Mouse (Mus musculus) small intestine, adult 2 months (tissue): ENCODE data around the gene Lrp3. TPM values are rescaled to one million over a fixed set of nuclear protein-coding genes. Genes with fewer than 3 reads are reported as not detected.
A peak's percentile ranks its signal among the peaks of the same experiment; 100 is the strongest.

Experiments
- H3K27ac ChIP-seq: fragments of 200-500 bp; 2 replicates; pipeline ENCODE4 v1.5.1; 2012; ENCODE audit warnings: low read depth, low read length, control low read depth, inconsistent platforms; ENCODE audit not compliant: insufficient read depth
- H3K27me3 ChIP-seq: fragments of 200-500 bp; 2 replicates; pipeline ENCODE4 v1.6.1; 2012; ENCODE audit warnings: mild to moderate bottlenecking, moderate library complexity, low read length, inconsistent platforms; ENCODE audit not compliant: control insufficient read depth, insufficient read depth
- H3K36me3 ChIP-seq: fragments of 200-500 bp; 2 replicates; pipeline ENCODE4 v1.6.1; 2012; ENCODE audit warnings: mild to moderate bottlenecking, low read length, control low read depth, inconsistent platforms; ENCODE audit not compliant: control insufficient read depth, insufficient read depth
- H3K4me1 ChIP-seq: fragments of 200-500 bp; 2 replicates; pipeline ENCODE4 v1.6.1; 2012; ENCODE audit warnings: low read length, inconsistent platforms, mixed read lengths; ENCODE audit not compliant: control insufficient read depth, insufficient read depth, insufficient read length
- H3K4me3 ChIP-seq: fragments of 200-500 bp; 2 replicates; pipeline ENCODE4 v1.5.1; 2012; ENCODE audit warnings: low read depth, mild to moderate bottlenecking, control low read depth, inconsistent platforms, low read length, moderate library complexity
- CTCF ChIP-seq: fragments of 200-500 bp; IDR thresholded peaks from 2 replicates; pipeline ENCODE4 v1.5.1; 2012; ENCODE audit warnings: low read depth, mild to moderate bottlenecking, control low read depth, inconsistent platforms, low read length, moderate library complexity, mixed read lengths; ENCODE audit not compliant: insufficient replicate concordance, insufficient read length; ENCODE audit errors: extremely low read depth
- POLR2A ChIP-seq: fragments of 200-500 bp; IDR thresholded peaks from 2 replicates; pipeline ENCODE4 v1.6.1; 2012; ENCODE audit warnings: low read depth, mild to moderate bottlenecking, control low read depth, inconsistent platforms, low read length, moderate library complexity
- WGBS: fragments of 180-500 bp; shearing (Covaris S2); methylation state at CpG from one replicate; pipeline ENCODE4 v1.1.7; 2018; 5-methylcytosine and 5-hydroxymethylcytosine counted together
- polyA plus RNA-seq: library from polyadenylated mRNA; depleted of rRNA; stranded (reverse); fragments of >200 nt; gene quantifications from 2 replicates; pipeline ENCODE4 v1.2.3, GENCODE M21; 2012

Gene Lrp3
- polyA plus RNA-seq, 1 experiment, result 5.0 TPM

- Histone ChIP-seq H3K4me1 (peaks cover 3% of the 10 kb centered on the region; the same call in 1 of the 2 replicates), H3K4me3 (no peak overlapping the region), H3K27ac (no peak overlapping the region), H3K27me3 (no peaks in the 10 kb centered on the region), H3K36me3 (no peaks in the 10 kb centered on the region)
- TF ChIP-seq CTCF, result peak; percentile 85; the same call in 1 of the 2 replicates
- no peak for TF ChIP-seq POLR2A
- WGBS, result 16% methylated on average over 6 of the region's 6 CpGs
Measured at GRCm38 (mm10) chr7:35169341-35169740, 46.0 kb downstream of the Lrp3 start.

- Histone ChIP-seq H3K36me3 (no peaks in the 10 kb centered on the region), H3K4me3 (no peak overlapping the region), H3K4me1 (peaks cover 3% of the 10 kb centered on the region; the same call in 1 of the 2 replicates), H3K27ac (no peak overlapping the region), H3K27me3 (no peaks in the 10 kb centered on the region)
- 96% methylated on average over 2 of the region's 2 CpGs for WGBS
- TF ChIP-seq POLR2A, result no peak
- no peak for TF ChIP-seq CTCF
Measured at GRCm38 (mm10) chr7:35167925-35168324, 47.4 kb downstream of the Lrp3 start.

GRCm38 (mm10) chr7:35166988-35167387 lies 48.3 kb downstream of the Lrp3 start:
- no peaks in the 10 kb centered on the region for H3K27me3 ChIP-seq
- H3K36me3 ChIP-seq, result no peaks in the 10 kb centered on the region
- WGBS, result 82% methylated on average over 5 of the region's 5 CpGs
- peaks cover 3% of the 10 kb centered on the region; the same call in 1 of the 2 replicates for H3K4me1 ChIP-seq
- no peak for TF ChIP-seq POLR2A
- H3K4me3 ChIP-seq, result no peak overlapping the region
- H3K27ac ChIP-seq, result no peak overlapping the region

GRCm38 (mm10) chr7:35164131-35164530 lies 51.2 kb downstream of the Lrp3 start:
- WGBS, result 77% methylated on average over 6 of the region's 6 CpGs
- no peak for TF ChIP-seq POLR2A
- TF ChIP-seq CTCF, result no peak
- no peak overlapping the region for H3K4me3 ChIP-seq
- no peaks in the 10 kb centered on the region for H3K36me3 ChIP-seq
- no peaks in the 10 kb centered on the region for H3K27me3 ChIP-seq
- H3K4me1 ChIP-seq, result no peaks in the 10 kb centered on the region
- H3K27ac ChIP-seq, result no peak overlapping the region

- H3K4me3 ChIP-seq, result no peak overlapping the region
- WGBS, result 70% methylated on average over 7 of the region's 7 CpGs
- no peaks in the 10 kb centered on the region for H3K27me3 ChIP-seq
- no peak for TF ChIP-seq CTCF
- no peaks in the 10 kb centered on the region for H3K36me3 ChIP-seq
- no peak overlapping the region for H3K27ac ChIP-seq
- no peaks in the 10 kb centered on the region for H3K4me1 ChIP-seq
Measured at GRCm38 (mm10) chr7:35163600-35163999, 51.7 kb downstream of the Lrp3 start.

GRCm38 (mm10) chr7:35162443-35162842 lies 52.9 kb downstream of the Lrp3 start:
- Histone ChIP-seq H3K4me1 (no peaks in the 10 kb centered on the region), H3K27me3 (no peaks in the 10 kb centered on the region), H3K27ac (no peak overlapping the region), H3K4me3 (no peak overlapping the region), H3K36me3 (no peaks in the 10 kb centered on the region)
- TF ChIP-seq CTCF, result no peak
- no peak for TF ChIP-seq POLR2A
- 82% methylated on average over 6 of the region's 6 CpGs for WGBS

GRCm38 (mm10) chr7:35157512-35157911 lies 57.8 kb downstream of the Lrp3 start:
- Histone ChIP-seq H3K27me3 (no peaks in the 10 kb centered on the region), H3K4me3 (no peak overlapping the region), H3K27ac (no peak overlapping the region), H3K4me1 (peaks cover 2% of the 10 kb centered on the region; the same call in 1 of the 2 replicates), H3K36me3 (no peaks in the 10 kb centered on the region)
- 43% methylated on average over 3 of the region's 3 CpGs for WGBS
- TF ChIP-seq POLR2A (no peak), CTCF (no peak)
